Mouse (Mus musculus) bone marrow macrophage, adult 2 months (primary cell): ENCODE results near the gene Irak3. TPM values are rescaled to one million over a fixed set of nuclear protein-coding genes. Genes with fewer than 3 reads are reported as not detected.
A peak's percentile ranks its signal among the peaks of the same experiment; 100 is the strongest.

Experiments
- H3K27ac ChIP-seq: 2 replicates; pipeline ENCODE4 v1.5.1; 2012; ENCODE audit warnings: low read depth, low read length; ENCODE audit not compliant: insufficient read depth
- H3K4me1 ChIP-seq: 2 replicates; pipeline ENCODE4 v1.6.1; 2012; ENCODE audit warnings: low read length; ENCODE audit not compliant: control insufficient read depth, insufficient read depth
- H3K4me3 ChIP-seq: 2 replicates; pipeline ENCODE4 v1.5.1; 2012; ENCODE audit warnings: mild to moderate bottlenecking, low read length, moderate library complexity; ENCODE audit not compliant: insufficient read depth
- CTCF ChIP-seq: IDR thresholded peaks from 2 replicates; pipeline ENCODE4 v1.5.1; 2012; ENCODE audit warnings: low read depth, mild to moderate bottlenecking, low read length, moderate library complexity
- POLR2A ChIP-seq: IDR thresholded peaks from 2 replicates; pipeline ENCODE4 v1.6.1; 2012; ENCODE audit warnings: mild to moderate bottlenecking, low read depth, low read length, borderline replicate concordance
- polyA plus RNA-seq: library from polyadenylated mRNA; stranded (reverse); fragments of >200 nt; gene quantifications from 2 replicates; pipeline ENCODE4 v1.2.4, GENCODE M21; 2012; ENCODE audit not compliant: missing spikeins, insufficient read depth, insufficient read length

The Irak3 gene
- polyA plus RNA-seq, 1 experiment: 80.3 TPM

- Histone ChIP-seq H3K27ac (no peak overlapping the region), H3K4me1 (peaks cover 7% of the 10 kb centered on the region; the same call in 1 of the 2 replicates), H3K4me3 (no peak overlapping the region)
- no peak for TF ChIP-seq POLR2A
- no peak for TF ChIP-seq CTCF
Observed at GRCm38 (mm10) chr10:120204591-120205210, 2.8 kb upstream of the Irak3 start.

GRCm38 (mm10) chr10:120202467-120203250 lies 729 bp upstream of the Irak3 start:
- TF ChIP-seq CTCF (no peak), POLR2A (no peak)
- peak overlapping the region; percentile 0; the same call in 1 of the 2 replicates for H3K4me3 ChIP-seq
- H3K4me1 ChIP-seq: peaks cover 15% of the 10 kb centered on the region
- no peak overlapping the region; the same call in 1 of the 2 replicates for H3K27ac ChIP-seq

- Histone ChIP-seq H3K27ac (peak within 1 kb of the TSS; percentile 72), H3K4me1 (peaks cover 21% of the 10 kb centered on the region), H3K4me3 (peak within 1 kb of the TSS; percentile 68)
- TF ChIP-seq CTCF (no peak), POLR2A (no peak)
Observed at GRCm38 (mm10) chr10:120201131-120201921, 604 bp downstream of the Irak3 start, which contains the start of gene Tmbim4. Gene Tmbim4, plus strand, starts transcription at chr10:120201590.

GRCm38 (mm10) chr10:120197061-120197835 lies 4.7 kb downstream of the Irak3 start:
- Histone ChIP-seq H3K4me3 (no peak overlapping the region), H3K4me1 (peaks cover 14% of the 10 kb centered on the region), H3K27ac (no peak overlapping the region)
- TF ChIP-seq CTCF (no peak), POLR2A (no peak)

- Histone ChIP-seq H3K4me3 (no peak overlapping the region), H3K27ac (no peak overlapping the region), H3K4me1 (peaks cover 31% of the 10 kb centered on the region)
- TF ChIP-seq CTCF (no peak), POLR2A (no peak)
Observed at GRCm38 (mm10) chr10:120193255-120193654, 8.7 kb downstream of the Irak3 start.

- TF ChIP-seq POLR2A (no peak), CTCF (no peak)
Observed at GRCm38 (mm10) chr10:120192278-120192677, 9.7 kb downstream of the Irak3 start.

GRCm38 (mm10) chr10:120191165-120191564 lies 10.8 kb downstream of the Irak3 start:
- H3K27ac ChIP-seq: peak overlapping the region; percentile 82; the same call in 1 of the 2 replicates
- TF ChIP-seq CTCF: no peak
- H3K4me1 ChIP-seq: peaks cover 25% of the 10 kb centered on the region
- H3K4me3 ChIP-seq: no peak overlapping the region

More at GRCm38 (mm10) chr10:120192278-120192677, 9.7 kb downstream of the Irak3 start:
- Histone ChIP-seq H3K4me3 (no peak overlapping the region), H3K27ac (no peak overlapping the region), H3K4me1 (peaks cover 27% of the 10 kb centered on the region)

GRCm38 (mm10) chr10:120189782-120190181 lies 12.1 kb downstream of the Irak3 start:
- no peak for TF ChIP-seq POLR2A
- no peak for TF ChIP-seq CTCF
- Histone ChIP-seq H3K4me1 (peaks cover 25% of the 10 kb centered on the region), H3K27ac (peak overlapping the region; percentile 82), H3K4me3 (peak overlapping the region; percentile 36)

GRCm38 (mm10) chr10:120189276-120189675 lies 12.7 kb downstream of the Irak3 start:
- H3K4me1 ChIP-seq: peaks cover 27% of the 10 kb centered on the region
- no peak for TF ChIP-seq POLR2A
- TF ChIP-seq CTCF: no peak
- H3K27ac ChIP-seq: peak overlapping the region; percentile 82
- H3K4me3 ChIP-seq: peak overlapping the region; percentile 36
